Mouse (Mus musculus): ENCODE data around the gene Orai2.
"Not testable (repeated sequence)": the region's sequence is repeated elsewhere in the genome, so short reads cannot be mapped to it uniquely, and the experiment has no call there.

Gene Orai2

DNA sequence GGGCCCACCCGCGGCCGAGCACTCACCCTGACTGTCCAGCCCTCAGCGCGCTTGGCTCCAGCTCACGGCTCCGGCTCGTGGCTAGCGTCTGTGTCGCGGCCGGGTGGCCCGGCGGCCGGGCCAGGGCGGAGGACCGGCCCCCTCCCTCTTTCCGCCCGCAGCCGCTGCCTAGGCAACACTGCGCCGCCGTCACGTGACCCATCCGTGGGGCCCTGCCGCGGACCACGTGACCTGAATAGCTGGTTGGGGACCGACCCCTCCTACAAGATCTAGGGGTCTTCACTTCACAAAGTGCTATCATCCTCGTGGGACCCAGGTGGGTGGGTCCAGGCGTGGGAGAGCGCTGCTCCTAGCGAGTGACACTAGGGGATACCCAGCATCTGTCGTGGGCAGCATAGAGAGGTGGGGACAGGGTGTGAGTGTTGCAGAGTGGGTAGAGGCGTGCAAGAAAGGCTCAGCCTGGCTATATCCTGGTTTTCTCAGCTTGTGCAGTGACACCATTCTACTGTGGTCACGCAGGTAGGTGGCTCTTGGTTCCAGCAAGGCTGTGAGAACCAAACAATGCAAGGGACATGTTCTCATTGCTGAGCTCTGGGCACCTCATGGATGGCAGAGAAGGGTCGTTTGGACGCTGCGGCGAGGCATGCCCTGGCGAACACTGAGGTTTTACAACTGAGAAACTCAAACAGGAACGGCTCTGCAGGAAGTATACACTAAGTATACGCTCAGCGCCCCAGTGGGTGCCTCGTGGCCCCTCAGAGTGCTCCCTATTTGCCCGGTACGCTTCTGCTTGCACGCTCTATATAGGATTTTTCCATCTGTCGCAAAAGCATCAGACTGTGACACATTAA lies at the start of gene Orai2:
Orai2 (minus strand) TSS at position 202 of the 851 bp plus-strand sequence.
- in situ Hi-C loops (cut with MboI, MseI): no loop called here

DNA sequence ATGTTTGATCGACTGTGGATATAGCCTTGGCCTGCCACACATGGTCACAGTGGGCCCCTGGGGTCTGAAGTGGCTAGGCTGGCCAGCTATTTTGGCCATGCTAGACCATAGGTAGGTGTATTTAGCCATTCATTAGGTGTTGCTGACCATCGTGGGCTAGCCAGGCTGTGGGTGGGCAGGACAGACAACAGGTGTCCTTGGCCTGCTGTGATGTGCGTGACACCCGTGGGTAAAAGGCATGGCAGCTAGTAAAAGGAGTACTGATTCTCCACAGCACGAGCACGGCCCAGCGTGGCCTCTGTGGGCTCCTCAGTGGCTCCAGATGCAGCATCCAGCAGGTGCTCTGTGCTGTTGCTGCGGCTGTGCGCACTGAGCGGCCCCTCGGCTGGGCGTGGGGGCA lies 48.1 kb upstream of the Orai2 start:
- in situ Hi-C loops (cut with MboI, MseI): no loop called here

DNA sequence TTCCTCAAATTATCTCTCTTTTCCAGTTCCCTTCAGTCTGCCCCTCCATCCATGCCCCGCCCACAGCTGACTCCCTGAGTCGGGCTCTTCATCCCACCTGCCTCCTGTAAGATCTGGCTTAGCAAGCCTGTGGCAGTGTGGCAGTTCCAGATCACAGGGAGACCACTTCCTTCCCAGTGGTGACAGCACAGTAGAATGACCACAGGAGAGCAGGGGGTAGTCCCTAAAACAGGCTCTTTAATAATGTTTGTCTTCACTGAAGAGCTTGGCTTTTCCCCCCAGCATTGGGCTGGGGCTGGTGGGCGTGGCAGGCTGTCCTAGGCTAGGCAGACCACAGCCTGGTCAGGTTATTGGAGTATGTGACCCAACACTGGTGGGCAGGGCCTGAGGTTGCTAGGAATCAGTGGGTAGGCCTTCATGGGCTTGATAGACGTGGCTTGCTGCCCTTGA lies 47.4 kb upstream of the Orai2 start:
- in situ Hi-C loops (cut with MboI, MseI): no loop called here

- in situ Hi-C loops (cut with MboI, MseI): no loop called here
These were observed 46.6 kb upstream of the Orai2 start for GRCm38 (mm10) chr5:136217004-136217665.

GRCm38 (mm10) chr5:136215958-136216357 lies 45.4 kb upstream of the Orai2 start:
- in situ Hi-C loops (cut with MboI, MseI): no loop called here

DNA sequence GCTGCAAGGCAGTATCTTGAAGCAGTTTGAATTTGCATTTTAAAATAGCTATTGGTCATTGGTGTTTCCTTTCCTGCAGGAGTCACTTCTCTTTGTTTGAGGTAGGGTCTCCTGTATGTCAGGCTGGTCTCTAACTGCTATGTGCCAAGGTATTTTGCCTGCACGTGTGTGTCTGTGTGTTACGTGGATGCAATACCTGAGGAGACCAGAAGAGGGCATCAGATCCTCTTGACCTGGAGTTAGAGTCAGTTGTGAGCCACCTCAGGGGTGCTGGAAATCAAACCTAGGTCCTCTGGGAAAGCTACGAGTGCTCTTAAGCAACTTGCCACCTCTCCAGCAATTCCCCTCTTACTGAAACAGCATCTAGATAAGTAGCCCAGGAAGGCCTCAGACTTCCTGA lies 44.7 kb upstream of the Orai2 start:
- in situ Hi-C loops (cut with MboI, MseI): no loop called here

GRCm38 (mm10) chr5:136213716-136214115 lies 43.2 kb upstream of the Orai2 start:
- in situ Hi-C loops (cut with MboI, MseI): no loop called here

DNA sequence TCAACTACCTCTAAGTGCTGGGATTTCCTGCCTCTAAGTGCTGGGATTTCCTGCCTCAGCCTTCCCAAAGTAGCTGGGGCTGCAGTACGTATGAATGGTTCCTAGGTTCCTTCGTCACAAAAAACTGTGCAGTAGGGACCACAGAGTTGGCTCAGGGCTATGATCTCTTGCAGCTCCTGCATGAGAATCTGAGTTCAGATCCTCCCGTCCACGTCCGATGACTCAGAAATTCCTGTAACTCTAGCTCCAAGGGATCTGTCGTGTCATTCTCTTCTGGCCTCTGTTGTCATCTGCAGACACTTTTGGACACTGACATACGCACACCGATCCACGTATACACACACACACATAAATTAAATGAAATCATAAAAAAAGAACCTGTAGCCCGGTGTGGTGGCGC lies 42.2 kb upstream of the Orai2 start:
- in situ Hi-C loops (cut with MboI, MseI): no loop called here

- in situ Hi-C loops (cut with MboI, MseI): not testable (repeated sequence)
These were observed 41.0 kb upstream of the Orai2 start for GRCm38 (mm10) chr5:136211341-136212102.

DNA sequence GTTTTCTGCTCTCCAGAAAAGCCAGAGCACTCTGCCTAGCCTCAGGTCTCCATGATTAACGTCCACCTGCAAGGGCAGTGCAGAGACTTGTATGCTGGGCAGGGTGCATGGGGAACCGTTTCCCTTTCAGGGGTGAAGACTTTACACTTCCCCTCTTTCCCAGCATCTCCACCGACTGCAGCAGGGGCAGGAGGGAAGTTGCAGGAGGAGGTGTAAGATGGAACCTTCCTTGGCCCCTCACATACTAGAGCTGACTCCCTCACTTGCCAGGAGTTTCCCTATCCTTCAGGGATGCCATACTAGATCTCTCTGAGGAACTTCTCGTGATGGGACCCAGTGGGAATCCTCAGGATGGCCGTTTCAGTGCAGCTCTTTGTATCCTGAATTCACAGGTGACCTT lies 40.0 kb upstream of the Orai2 start:
- in situ Hi-C loops (cut with MboI, MseI): no loop called here

GRCm38 (mm10) chr5:136201832-136202231 lies 31.3 kb upstream of the Orai2 start:
- in situ Hi-C loops (cut with MboI, MseI): loop anchor here (5.0 kb wide), 1 partner anchor 45 kb away; the partner anchor contains the start of gene Sh2b2

DNA sequence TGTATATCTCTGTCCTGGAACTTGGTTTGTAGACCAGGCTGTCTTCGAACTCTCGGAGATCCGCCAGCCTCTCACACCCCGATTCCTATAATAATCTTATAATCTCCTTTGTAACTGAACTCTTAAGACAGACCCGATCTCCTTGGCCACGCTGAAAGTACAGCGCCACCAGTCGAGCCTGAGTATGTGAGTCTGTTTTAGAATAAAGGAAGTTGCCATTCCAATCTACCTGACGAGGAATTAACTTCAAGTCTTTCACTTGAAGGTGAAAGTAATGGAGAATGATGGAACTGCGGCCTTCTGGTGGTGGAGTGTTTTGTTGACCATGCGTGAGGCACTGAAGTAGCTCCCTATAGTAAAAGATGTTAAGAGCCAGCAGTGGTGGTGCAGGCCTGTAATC lies 29.0 kb upstream of the Orai2 start:
- in situ Hi-C loops (cut with MboI, MseI): no loop called here

GRCm38 (mm10) chr5:136198474-136199391 lies 28.2 kb upstream of the Orai2 start, which contains the start of gene Prkrip1:
Prkrip1 (minus strand) TSS chr5:136198963.
- in situ Hi-C loops (cut with MboI, MseI): no loop called here

- in situ Hi-C loops (cut with MboI, MseI): no loop called here
These were observed 21.4 kb upstream of the Orai2 start for GRCm38 (mm10) chr5:136191870-136192269.

DNA sequence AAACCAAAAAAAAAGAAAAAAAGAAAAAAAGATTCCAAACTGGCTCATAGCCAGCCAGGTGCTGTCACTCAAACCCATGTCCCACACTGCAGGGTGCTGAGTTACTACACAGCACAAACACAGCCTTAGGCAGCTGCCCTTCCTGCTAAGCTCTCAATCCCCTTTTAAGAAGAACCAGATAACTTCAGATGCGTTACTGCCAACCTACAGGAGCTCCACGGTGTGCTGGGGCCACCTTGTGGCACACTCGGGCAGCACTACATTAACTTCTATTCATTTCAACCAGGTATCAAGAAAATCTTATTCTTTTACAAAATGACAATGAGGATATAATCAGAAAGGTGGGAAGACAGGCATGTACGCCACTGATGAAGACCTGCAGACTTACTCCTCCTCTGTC lies 16.2 kb upstream of the Orai2 start:
- in situ Hi-C loops (cut with MboI, MseI): loop anchor here (5.0 kb wide), 1 partner anchor 39 kb away; no protein-coding TSS in a partner anchor

DNA sequence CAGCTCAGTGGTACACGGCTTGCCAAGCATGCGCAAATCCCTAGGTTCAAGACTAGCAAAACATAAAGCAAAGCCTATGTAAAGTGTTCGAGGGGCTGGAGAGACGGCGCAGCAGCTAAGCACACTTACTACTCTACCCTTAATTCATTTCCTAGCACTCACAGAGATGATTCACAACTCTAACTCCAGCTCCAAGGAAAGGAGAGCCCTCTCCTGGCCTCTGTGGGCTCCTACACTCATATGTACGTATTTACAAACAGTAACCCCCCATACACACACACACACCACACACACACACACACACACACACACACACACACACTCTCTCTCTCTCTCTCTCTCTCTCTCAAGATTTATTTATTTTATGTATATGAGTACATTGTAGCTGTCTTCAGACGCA lies 13.3 kb upstream of the Orai2 start:
- in situ Hi-C loops (cut with MboI, MseI): no loop called here

DNA sequence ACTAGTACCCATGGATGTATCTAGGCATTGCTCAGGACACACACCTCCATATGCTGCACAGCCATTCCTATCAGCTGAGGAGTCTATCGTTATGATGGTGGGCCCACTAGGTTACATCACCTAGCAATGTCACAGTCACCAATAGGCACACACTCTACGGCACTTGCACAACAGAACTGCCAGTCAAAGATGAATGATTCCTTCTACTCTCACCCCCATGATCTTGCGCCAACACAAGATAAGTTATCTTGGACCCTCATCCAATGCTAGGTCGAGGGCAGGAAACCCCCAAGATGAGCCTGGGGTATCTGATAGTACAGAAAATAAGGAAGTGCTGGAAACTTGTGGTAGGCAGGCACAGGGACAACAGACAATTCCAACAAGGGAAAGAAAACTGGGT lies 12.3 kb upstream of the Orai2 start:
- in situ Hi-C loops (cut with MboI, MseI): no loop called here

- in situ Hi-C loops (cut with MboI, MseI): no loop called here
These were observed 11.5 kb upstream of the Orai2 start for GRCm38 (mm10) chr5:136182049-136182448.

GRCm38 (mm10) chr5:136181197-136181596 lies 10.7 kb upstream of the Orai2 start:
- in situ Hi-C loops (cut with MboI, MseI): no loop called here

DNA sequence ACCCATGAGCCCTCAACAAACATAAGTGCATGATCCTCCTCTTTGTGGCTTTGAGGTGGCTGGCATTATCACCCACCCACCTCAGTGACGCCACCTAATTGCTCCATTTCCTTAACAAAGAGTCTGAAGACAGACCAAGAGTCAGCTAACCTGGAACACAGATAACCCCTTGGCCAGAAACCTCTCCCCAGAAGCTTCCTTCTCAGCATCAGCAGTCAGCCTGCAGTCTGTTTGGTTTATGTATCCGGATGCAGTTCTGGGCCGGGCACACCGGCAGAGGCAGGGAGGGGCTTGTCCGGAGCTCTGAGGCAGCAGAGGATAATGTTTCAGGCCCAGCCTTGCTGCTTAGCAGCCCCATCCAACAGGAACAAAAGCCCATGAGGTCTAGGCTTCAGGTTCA lies 9.1 kb upstream of the Orai2 start:
- in situ Hi-C loops (cut with MboI, MseI): no loop called here

All from T-helper 1 cell (primary cell).